Comparison of ENCODE assay signal across 14 mouse cellular contexts in the genomic region with DNA sequence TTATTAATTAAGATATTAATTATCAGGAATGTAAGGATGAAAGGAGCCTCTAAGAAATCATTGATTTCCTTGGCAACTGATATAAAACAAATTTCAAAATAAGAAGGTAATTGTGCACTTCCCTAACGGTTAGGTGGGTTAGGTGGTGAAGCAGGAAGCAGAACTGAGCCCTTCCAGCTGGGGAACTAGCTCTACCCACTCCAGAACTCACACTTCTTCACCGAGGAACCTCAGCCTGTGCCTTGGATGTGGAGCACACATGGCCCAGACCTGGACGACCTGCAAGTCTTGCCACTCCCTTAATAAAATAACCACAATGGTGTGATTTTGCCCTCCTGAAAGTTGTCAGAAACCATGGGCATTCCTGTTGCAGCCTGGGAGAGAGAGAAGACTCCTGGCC.
"Had no signal": no experiment of that assay in that cellular context is flagged by ENCODE, and none has a peak within 500 bp of the region (broad histone marks: within the 10 kb centered on the region; RNA-seq: fewer than 3 reads in every experiment).

No protein-coding gene starts in this region.

- H3K4me1 ChIP-seq: liver, embryonic 15.5 days; stomach, embryonic 15.5 days had no signal

- H3K4me3 ChIP-seq: limb, embryonic 13.5 days; liver, embryonic 15.5 days; megakaryocyte, embryonic 14.5 days; midbrain, embryonic 12.5 days; stomach, embryonic 15.5 days had no signal

- DNase-seq: kidney, adult 11 months; kidney, adult 9 months; kidney, postnatal 10 days; lung, adult 2 months; lung, postnatal 36 days; right cerebral cortex, postnatal 14 days; thymus, postnatal 14 days had no signal

- ATAC-seq: lung, postnatal 0 days had no signal

- H3K27me3 ChIP-seq: limb, embryonic 13.5 days; liver, embryonic 15.5 days; megakaryocyte, embryonic 14.5 days; midbrain, embryonic 12.5 days; stomach, embryonic 15.5 days had no signal

- H3K9me3 ChIP-seq: limb, embryonic 13.5 days; liver, embryonic 15.5 days; megakaryocyte, embryonic 14.5 days; midbrain, embryonic 12.5 days; stomach, embryonic 15.5 days had no signal

- H3K36me3 ChIP-seq: limb, embryonic 13.5 days; liver, embryonic 15.5 days; midbrain, embryonic 12.5 days; stomach, embryonic 15.5 days had no signal

- H3K4me2 ChIP-seq: liver, embryonic 11.5 days; liver, embryonic 15.5 days; midbrain, embryonic 12.5 days; stomach, embryonic 15.5 days had no signal

- H3K27ac ChIP-seq: liver, embryonic 15.5 days had no signal

- H3K9ac ChIP-seq: liver, embryonic 15.5 days; midbrain, embryonic 12.5 days; stomach, embryonic 15.5 days had no signal
